Mouse (Mus musculus) thymus, postnatal 0 days (tissue): ENCODE results near the gene Lime1. TPM values are rescaled to one million over a fixed set of nuclear protein-coding genes. Genes with fewer than 3 reads are reported as not detected.

Experiments
- DNase-seq: peaks from one replicate; pipeline ENCODE4 v3.0.0-alpha.2; 2015; ENCODE audit warnings: low spot score
- polyA plus RNA-seq: library from polyadenylated mRNA; unstranded; fragments of >200 nt; fragmentation: Nextera tagmentation; extraction: Ambion mirVana; gene quantifications from 2 replicates; pipeline ENCODE4 v1.2.1, GENCODE M21; 2015

The Lime1 gene
- 35.7 and 40.7 TPM in 2 replicates for polyA plus RNA-seq

- DNase-seq = no peak
Observed at GRCm38 (mm10) chr2:181379778-181380177, at the start of gene Lime1. Gene Lime1, plus strand, starts transcription at chr2:181380078.

GRCm38 (mm10) chr2:181332542-181332941 is 47.3 kb upstream of the Lime1 start:
- no peak for DNase-seq

- DNase-seq = peak; percentile 70
Observed at GRCm38 (mm10) chr2:181334023-181334422, 45.9 kb upstream of the Lime1 start.

- no peak for DNase-seq
Observed at GRCm38 (mm10) chr2:181340426-181340825, 39.5 kb upstream of the Lime1 start.

- no peak for DNase-seq
Observed at GRCm38 (mm10) chr2:181342766-181343165, 37.1 kb upstream of the Lime1 start.

- no peak for DNase-seq
Observed at GRCm38 (mm10) chr2:181356780-181357179, 23.1 kb upstream of the Lime1 start.

- DNase-seq = no peak
Observed at GRCm38 (mm10) chr2:181363946-181364345, 15.9 kb upstream of the Lime1 start.

GRCm38 (mm10) chr2:181364487-181364859 is 15.4 kb upstream of the Lime1 start:
- DNase-seq = no peak

- DNase-seq = peak; percentile 84
Observed at GRCm38 (mm10) chr2:181364860-181365596, 14.8 kb upstream of the Lime1 start, which contains the start of the genes Zgpat and Arfrp1. Gene Zgpat, plus strand, starts transcription at chr2:181364928. Gene Arfrp1, minus strand, starts transcription at chr2:181365404.

- peak; percentile 31 for DNase-seq
Observed at GRCm38 (mm10) chr2:181365655-181366075, 14.2 kb upstream of the Lime1 start.

- no peak for DNase-seq
Observed at GRCm38 (mm10) chr2:181370001-181370400, 9.9 kb upstream of the Lime1 start.

GRCm38 (mm10) chr2:181375787-181376186 is 4.1 kb upstream of the Lime1 start:
- DNase-seq = peak; percentile 60

GRCm38 (mm10) chr2:181377230-181377629 is 2.6 kb upstream of the Lime1 start:
- no peak for DNase-seq

- no peak for DNase-seq
Observed at GRCm38 (mm10) chr2:181378701-181379100, 1.2 kb upstream of the Lime1 start.

- DNase-seq = no peak
Observed at GRCm38 (mm10) chr2:181380251-181380650, 373 bp downstream of the Lime1 start.

GRCm38 (mm10) chr2:181381107-181381506 is 1.2 kb downstream of the Lime1 start:
- peak; percentile 23 for DNase-seq

- no peak for DNase-seq
Observed at GRCm38 (mm10) chr2:181381631-181382306, 1.9 kb downstream of the Lime1 start.

- no peak for DNase-seq
Observed at GRCm38 (mm10) chr2:181384463-181384862, 4.6 kb downstream of the Lime1 start.

- no peak for DNase-seq
Observed at GRCm38 (mm10) chr2:181384919-181385391, 5.1 kb downstream of the Lime1 start.

- DNase-seq = no peak
Observed at GRCm38 (mm10) chr2:181385885-181386284, 6.0 kb downstream of the Lime1 start.

GRCm38 (mm10) chr2:181386663-181387210 is 6.9 kb downstream of the Lime1 start:
- no peak for DNase-seq
